8 mouse cellular contexts compared by ENCODE assay signal in genomic region chr7:112023601-112024445, GRCm38 (mm10). TPM values are rescaled to one million over a fixed set of nuclear protein-coding genes. Genes with fewer than 3 reads are reported as not detected.
DNase-seq lines count a peak whose midpoint lies in the region; ATAC-seq and TF ChIP-seq lines count a peak whose summit lies in the region.

No protein-coding gene starts in this region.

- DNase-seq in heart, adult 8-10 months (ENCODE audit: low spot score) = peak; percentile 61
- DNase-seq in heart, adult 18-20 months = no peak
- DNase-seq in CD4-positive helper T cell, adult 2 months (ENCODE audit: low read depth, low spot score) = peak; percentile 74
- DNase-seq in brain, embryonic 14.5 days (ENCODE audit: low read depth) = peak; percentile 62
- DNase-seq in gastrocnemius, postnatal 14 days = peak; percentile 62
- peak; percentile 42 for DNase-seq in limb, embryonic 14.5 days (ENCODE audit: low spot score)
- DNase-seq in naive thymus-derived CD4-positive, alpha-beta T cell, adult 2 months (ENCODE audit: low read depth) = peak; percentile 76
- no peak for DNase-seq in cerebellum, adult 18-20 months

- peaks cover 8% of the 10 kb centered on the region; the same call in 1 of the 2 replicates for H3K36me3 ChIP-seq in limb, embryonic 14.5 days (ENCODE audit: control insufficient read depth, insufficient read depth, low read length)

- peak overlapping the region; percentile 97 for H3K4me3 ChIP-seq in limb, embryonic 14.5 days (replicated peaks; ENCODE audit: low read length)

- peak overlapping the region; percentile 99 for H3K27ac ChIP-seq in limb, embryonic 14.5 days (replicated peaks; ENCODE audit: low read depth, low read length)

- peak; percentile 67 for ATAC-seq in limb, embryonic 14.5 days (ENCODE audit: low FRiP score, low read depth)

- H3K9me3 ChIP-seq in limb, embryonic 14.5 days (ENCODE audit: control insufficient read depth, low read length) = no peaks in the 10 kb centered on the region

- no peak for TF ChIP-seq CTCF in brain, embryonic 14.5 days (IDR thresholded peaks at IDR 0.05; ENCODE audit: borderline replicate concordance, extremely low read depth, insufficient read depth, insufficient read length)

- H3K4me2 ChIP-seq in limb, embryonic 14.5 days (replicated peaks; ENCODE audit: low read depth, low read length, severe bottlenecking) = peak overlapping the region; percentile 62

- TF ChIP-seq POLR2A in brain, embryonic 14.5 days (IDR thresholded peaks at IDR 0.05; ENCODE audit: borderline replicate concordance, extremely low read depth, insufficient read depth, insufficient read length, poor library complexity, severe bottlenecking) = no peak
- TF ChIP-seq POLR2A in limb, embryonic 14.5 days (IDR thresholded peaks at IDR 0.05; ENCODE audit: borderline replicate concordance, extremely low read depth, insufficient read depth, insufficient read length) = no peak; the same call in 1 of the 2 replicates

- WGBS in limb, embryonic 14.5 days = under 1% methylated on average over 58 of the region's 58 CpGs

- intact Hi-C loops in gastrocnemius, postnatal 14 days (cut with DNase I; ENCODE audit: low total_unique reads) = no loop called here

- H3K9ac ChIP-seq in limb, embryonic 14.5 days (ENCODE audit: low read depth, low read length, severe bottlenecking) = peak overlapping the region; percentile 99

- no peaks in the 10 kb centered on the region for H3K27me3 ChIP-seq in limb, embryonic 14.5 days (ENCODE audit: control insufficient read depth, insufficient read depth, low read length)

- H3K4me1 ChIP-seq in limb, embryonic 14.5 days (ENCODE audit: control insufficient read depth, insufficient read depth, low read length) = peaks cover 25% of the 10 kb centered on the region

RNA-seq across cellular contexts. Expression of gene Usp47, which starts 0.5 kb away (rescaled TPM):
- 10 to 100 TPM; 82.4 to 97.0 (median 88.2) TPM for total RNA-seq in heart, adult 8-10 months (2022)
- 10 to 100 TPM; 83.2 to 89.4 TPM for total RNA-seq in heart, adult 18-20 months (2021)
- polyA plus RNA-seq in brain, embryonic 14.5 days (2012; rRNA removed) = 52.8 and 73.3 TPM in 2 replicates
- total RNA-seq in gastrocnemius, postnatal 14 days (2021) = 100 to 1,000 TPM; 123 to 126 TPM
- polyA plus RNA-seq in limb, embryonic 14.5 days (2012; rRNA removed) = 42.0 and 51.9 TPM in 2 replicates
- polyA plus RNA-seq in limb, embryonic 14.5 days (2014; fragmentation: Nextera tagmentation; extraction: Ambion mirVana) = 81.2 and 89.5 TPM in 2 replicates

Comparison
In these comparisons a context has a peak if more than half of its experiments do, and no peak if none do; other contexts are left out.
1. DNase-seq: peak in heart, adult 8-10 months (single experiment), CD4-positive helper T cell, adult 2 months (single experiment), brain, embryonic 14.5 days (single experiment), gastrocnemius, postnatal 14 days (single experiment), limb, embryonic 14.5 days (single experiment) and naive thymus-derived CD4-positive, alpha-beta T cell, adult 2 months (single experiment); none in heart, adult 18-20 months (0 of 2) and cerebellum, adult 18-20 months (0 of 2).